Mouse (Mus musculus): ENCODE measurements at regions not wholly inside any gene's neighbourhood (a gene's known extent, or its start where the extent isn't known, plus 50 kb on each side); places are given as distances from the start of the nearest gene placed in this dataset.

- intact Hi-C loops (cut with DNase I): loop anchor here (10.0 kb wide), 1 partner anchor 391 kb away; the partner anchor contains the start of gene Cited2
- DNase-seq: no peak
Observed at GRCm38 (mm10) chr10:17333676-17334075, 389.3 kb upstream of the Cited2 start.

DNA sequence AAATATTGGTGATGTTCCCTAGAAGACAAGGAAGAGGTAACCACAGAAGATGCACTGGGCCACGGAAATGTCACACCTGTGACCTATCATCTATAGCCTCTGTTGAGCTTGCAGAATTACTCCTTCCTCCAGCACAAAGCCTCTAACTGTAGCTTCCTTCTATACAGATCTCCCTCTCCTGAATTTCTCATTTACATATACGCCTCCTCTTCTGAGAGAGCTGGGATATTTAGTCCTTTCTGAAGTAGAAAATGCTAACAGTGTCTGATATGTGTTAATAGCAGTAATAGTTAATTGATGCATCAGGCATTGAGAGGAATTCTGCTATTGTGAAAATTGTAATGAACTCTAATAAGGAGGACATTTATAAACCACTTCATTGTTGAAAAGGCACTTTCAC is 385.8 kb upstream of the Cited2 start:
- no peak for DNase-seq
- intact Hi-C loops (cut with DNase I): loop anchor here (10.0 kb wide), 1 partner anchor 388 kb away; the partner anchor contains the start of gene Cited2

DNA sequence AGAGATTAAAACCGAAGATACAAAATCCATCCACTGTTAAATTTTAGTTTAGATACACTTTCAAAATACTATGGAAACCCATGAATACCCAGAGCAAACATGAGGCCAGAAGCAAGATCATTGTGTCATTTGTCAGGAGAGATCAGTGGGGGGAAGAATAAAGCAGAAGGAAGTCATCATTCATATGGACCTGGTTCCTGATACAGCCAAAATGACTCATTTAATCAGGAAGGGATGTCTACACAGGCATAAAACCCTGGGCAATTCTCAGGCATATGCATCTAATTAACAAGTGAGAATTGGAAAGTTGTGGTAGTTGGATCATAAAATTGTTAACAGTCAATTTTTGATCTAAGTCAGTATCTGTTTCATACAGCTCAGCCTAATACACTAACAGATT is 379.2 kb upstream of the Cited2 start:
- DNase-seq: no peak
- intact Hi-C loops (cut with DNase I): no loop called here

- intact Hi-C loops (cut with DNase I): no loop called here
- DNase-seq: no peak
Observed at GRCm38 (mm10) chr10:17352202-17352994, 370.6 kb upstream of the Cited2 start.

DNA sequence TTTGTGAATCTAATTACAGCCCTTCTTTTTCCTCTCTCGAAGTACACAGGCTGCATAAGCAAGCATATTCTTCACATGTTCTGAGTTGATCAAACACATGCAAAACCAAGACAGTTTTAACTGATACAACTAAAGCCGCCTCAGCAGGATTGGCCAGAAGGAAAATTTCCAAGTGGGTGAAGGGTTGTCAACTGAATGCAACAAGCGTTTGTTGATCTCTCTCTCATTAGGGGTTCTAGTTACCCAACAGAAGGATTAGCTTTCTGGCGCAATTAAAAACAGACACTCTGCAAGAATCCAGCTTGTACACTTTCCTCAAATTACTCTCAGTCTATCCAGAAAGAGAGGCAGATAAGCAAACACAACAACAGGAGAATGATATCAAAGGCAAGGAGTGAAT is 367.5 kb upstream of the Cited2 start:
- intact Hi-C loops (cut with DNase I): no loop called here
- no peak for DNase-seq

- DNase-seq: no peak
- intact Hi-C loops (cut with DNase I): no loop called here
Observed at GRCm38 (mm10) chr10:17356041-17356440, 367.0 kb upstream of the Cited2 start.

DNA sequence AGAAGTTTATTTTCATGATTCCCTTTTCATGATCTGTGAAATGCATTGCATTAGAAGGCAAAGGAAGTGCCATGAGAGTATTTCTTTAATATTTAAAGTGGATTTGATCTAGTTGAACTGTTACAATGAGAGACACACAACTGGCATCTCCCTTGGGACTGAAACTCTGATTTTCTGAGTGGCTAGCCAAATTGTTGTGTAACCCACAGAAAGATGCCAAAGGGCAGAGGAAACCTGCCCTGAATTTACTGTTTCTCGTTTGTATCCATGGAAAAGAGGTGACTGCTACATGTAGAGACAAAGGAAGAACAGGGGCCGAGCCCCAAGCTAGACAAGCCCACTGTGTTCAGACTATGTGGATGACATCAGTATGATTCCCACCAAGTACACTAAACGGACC is 360.4 kb upstream of the Cited2 start:
- intact Hi-C loops (cut with DNase I): no loop called here
- DNase-seq: no peak

DNA sequence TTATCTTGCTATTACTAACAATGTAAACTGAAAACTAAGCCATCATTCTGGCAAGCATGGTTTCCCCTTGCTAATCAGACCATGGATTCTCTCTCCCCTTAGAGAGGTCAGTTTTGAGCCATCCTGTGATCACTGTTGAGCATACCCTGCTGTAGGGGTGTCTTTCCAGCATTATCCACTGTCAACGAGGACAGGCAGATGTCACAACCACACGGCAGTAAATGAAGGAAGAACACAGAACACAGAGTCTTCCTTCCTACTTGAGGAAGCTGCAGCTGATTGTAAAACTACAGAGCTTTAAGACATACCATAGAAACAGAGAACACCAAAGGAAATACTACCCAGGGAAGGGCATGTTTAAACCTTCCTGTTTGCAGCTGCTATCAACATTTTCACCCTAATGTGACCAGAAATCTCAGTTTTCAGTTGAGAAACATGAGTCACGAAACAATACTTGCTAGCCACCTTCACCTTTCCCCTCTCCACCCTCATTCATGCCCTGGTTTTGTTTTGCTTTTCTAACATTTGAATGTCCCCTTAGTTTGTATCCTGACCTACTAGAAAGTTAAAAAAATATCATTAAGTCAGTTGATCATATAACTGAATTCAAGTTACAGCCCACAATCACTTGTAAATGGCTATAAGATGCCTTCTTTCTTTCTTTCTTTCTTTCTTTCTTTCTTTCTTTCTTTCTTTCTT is 356.8 kb upstream of the Cited2 start:
- intact Hi-C loops (cut with DNase I): no loop called here
- no peak for DNase-seq

- DNase-seq: no peak
- intact Hi-C loops (cut with DNase I): no loop called here
Observed at GRCm38 (mm10) chr10:17367026-17367425, 356.0 kb upstream of the Cited2 start.

- DNase-seq: no peak
- intact Hi-C loops (cut with DNase I): no loop called here
Observed at GRCm38 (mm10) chr10:17367430-17367829, 355.6 kb upstream of the Cited2 start.

GRCm38 (mm10) chr10:17368636-17369035 is 354.4 kb upstream of the Cited2 start:
- intact Hi-C loops (cut with DNase I): no loop called here
- no peak for DNase-seq

DNA sequence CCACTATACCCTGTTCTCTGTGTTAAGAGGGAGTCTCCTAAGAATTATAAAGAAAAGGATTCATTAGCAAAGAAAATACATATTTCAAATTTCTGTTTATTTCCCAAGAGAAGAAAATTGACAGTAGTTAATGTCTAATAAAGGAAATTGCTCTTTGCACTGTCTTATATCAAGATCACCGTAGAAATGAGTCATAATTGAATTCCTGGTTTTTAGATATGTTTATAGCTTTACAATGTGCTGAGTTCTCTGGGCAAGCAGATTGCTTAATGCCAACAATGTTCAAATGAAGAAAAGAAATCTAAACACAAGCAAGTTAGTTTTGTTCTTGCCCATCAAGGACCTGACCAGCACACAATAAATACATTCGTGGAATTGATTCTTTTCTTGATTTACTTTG is 350.1 kb upstream of the Cited2 start:
- intact Hi-C loops (cut with DNase I): no loop called here
- no peak for DNase-seq

DNA sequence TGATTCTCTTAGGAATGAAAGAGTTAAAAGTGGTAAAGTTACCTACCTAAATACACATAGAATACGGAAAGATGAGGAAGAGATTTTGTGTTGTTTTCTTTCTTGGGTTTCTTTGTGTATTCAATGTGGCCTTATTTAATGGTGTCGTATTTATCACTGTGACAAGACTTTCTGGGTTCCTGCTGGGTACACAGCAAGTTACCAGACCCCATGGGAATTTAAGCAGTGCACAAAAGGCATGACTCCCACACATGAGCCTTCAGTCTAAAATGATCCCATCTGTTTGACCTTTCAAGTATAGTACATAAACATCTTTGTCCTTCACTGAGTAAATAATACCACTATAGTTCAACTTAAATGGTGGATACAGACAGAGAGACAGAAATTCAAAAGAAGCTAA is 349.0 kb upstream of the Cited2 start:
- intact Hi-C loops (cut with DNase I): no loop called here
- DNase-seq: no peak

DNA sequence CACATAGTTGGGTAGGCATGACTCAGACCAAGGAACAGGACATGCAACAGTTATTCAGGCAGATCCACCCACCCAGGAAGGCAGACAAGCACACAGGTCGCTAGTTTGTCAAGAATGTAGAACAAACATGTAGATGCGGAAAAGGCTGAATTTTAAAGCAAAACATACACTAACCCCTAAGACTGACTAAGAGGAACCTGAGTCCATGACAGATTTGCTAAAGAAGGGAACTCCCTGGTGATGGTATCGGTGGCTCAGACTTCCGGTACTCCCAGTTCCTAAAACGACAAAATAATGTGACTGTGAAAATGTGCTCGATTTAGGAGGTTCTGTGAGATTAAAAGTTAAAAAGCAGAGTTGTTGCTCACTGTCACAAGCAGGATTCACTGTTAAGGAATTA is 340.0 kb upstream of the Cited2 start:
- no peak for DNase-seq
- intact Hi-C loops (cut with DNase I): no loop called here

- intact Hi-C loops (cut with DNase I): no loop called here
- DNase-seq: peak; percentile 34
Observed at GRCm38 (mm10) chr10:17385181-17385580, 337.8 kb upstream of the Cited2 start.

DNA sequence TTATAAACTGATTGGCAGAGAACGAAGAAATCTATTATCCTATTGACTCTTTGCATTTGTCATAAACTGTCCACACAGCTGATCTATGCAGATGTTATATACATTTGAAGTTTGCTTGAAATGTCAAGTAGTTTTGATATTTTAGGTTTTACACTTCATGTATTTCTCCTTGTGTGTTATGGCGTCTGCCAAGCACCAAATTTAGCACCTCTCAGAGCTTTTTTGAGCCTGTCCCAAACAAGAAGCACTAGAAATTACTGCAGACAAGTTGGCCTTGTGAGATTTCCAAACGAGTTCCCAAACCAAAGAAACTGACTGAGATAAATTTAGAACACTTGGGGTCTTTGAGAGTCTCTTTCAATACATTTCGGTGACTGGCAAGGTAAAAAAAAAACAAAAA is 335.7 kb upstream of the Cited2 start:
- intact Hi-C loops (cut with DNase I): no loop called here
- DNase-seq: no peak

- intact Hi-C loops (cut with DNase I): no loop called here
- no peak for DNase-seq
Observed at GRCm38 (mm10) chr10:17395495-17396224, 327.4 kb upstream of the Cited2 start.

- DNase-seq: no peak
- intact Hi-C loops (cut with DNase I): no loop called here
Observed at GRCm38 (mm10) chr10:17403899-17404298, 319.1 kb upstream of the Cited2 start.

GRCm38 (mm10) chr10:17407854-17408606 is 315.0 kb upstream of the Cited2 start:
- intact Hi-C loops (cut with DNase I): no loop called here
- no peak for DNase-seq

GRCm38 (mm10) chr10:17408781-17409180 is 314.2 kb upstream of the Cited2 start:
- no peak for DNase-seq
- intact Hi-C loops (cut with DNase I): no loop called here
